Mouse (Mus musculus) cerebellum, adult 2 months (tissue): ENCODE results near the gene Plekhb1.

Experiments
- CTCF ChIP-seq: fragments of 200-500 bp; IDR thresholded peaks from 2 replicates; pipeline ENCODE4 v1.5.1; 2011; ENCODE audit warnings: low read depth, mild to moderate bottlenecking, control low read depth, low read length, moderate library complexity, borderline replicate concordance; ENCODE audit not compliant: insufficient read depth
- POLR2A ChIP-seq: fragments of 200-500 bp; IDR thresholded peaks from 2 replicates; pipeline ENCODE4 v1.6.1; 2011; ENCODE audit warnings: low read length, control low read depth, borderline replicate concordance; ENCODE audit not compliant: insufficient read depth

DNA sequence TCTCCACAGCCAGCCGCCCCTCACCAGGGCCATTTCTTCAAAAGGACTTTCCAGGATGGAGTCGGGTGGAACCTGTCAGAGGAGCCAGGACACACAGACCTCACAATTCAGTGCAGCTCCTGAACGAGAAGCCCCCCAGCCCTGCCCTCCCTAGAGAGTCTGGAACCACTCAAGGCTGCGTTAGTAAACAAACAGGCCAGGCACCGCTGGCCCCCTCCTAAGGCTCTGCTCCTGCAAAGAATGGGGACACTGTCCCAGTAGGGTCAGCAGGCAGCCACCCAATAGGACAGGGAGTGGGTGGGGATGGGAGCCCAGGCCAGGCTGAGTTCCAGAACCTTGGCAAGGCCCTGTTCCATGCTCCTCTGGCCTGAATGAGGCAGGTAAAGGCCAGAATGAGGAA lies 5.5 kb downstream of the Plekhb1 start:
- no peak for TF ChIP-seq CTCF
- no peak for TF ChIP-seq POLR2A
